Mouse (Mus musculus) layer of hippocampus, adult 9-11 months (tissue): Measurements from ENCODE around the gene Psmg4.

Experiments
- DNase-seq: peaks from one replicate; pipeline ENCODE4 v3.0.0; 2022

Gene Psmg4

DNA sequence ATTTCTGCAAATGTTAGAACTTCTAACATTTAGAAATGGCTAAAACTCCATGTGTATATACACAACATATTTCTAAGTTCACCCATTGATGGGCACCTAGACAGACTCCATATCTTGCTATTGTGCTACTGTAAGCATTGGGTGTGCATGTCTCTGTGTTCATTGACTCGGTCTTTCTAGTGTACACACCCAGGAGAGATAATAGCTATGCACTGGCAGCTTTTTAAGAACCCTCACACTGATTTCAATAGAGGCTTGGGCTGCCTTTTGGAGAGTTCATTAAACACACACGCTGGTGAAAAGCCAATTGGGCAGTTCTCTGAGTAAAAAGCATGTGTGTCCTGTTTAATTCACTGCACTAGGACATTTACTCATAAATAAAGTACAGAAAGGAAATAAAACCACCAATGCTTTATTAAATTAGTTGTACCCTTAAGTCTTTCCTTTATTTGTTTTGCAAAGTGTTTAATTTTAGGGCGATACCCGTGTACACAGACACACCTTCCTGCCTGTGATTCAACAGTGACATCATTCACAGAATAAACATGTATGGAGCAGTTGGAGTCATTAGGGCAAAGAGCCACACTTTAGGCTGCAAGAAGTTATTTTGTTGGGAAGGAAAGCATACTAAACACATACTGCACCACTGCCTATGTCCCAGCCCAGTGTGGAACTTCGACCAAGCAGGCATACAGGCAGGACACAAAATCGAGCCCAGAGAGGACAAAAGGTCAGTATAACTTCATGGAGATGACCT, 45.1 kb downstream of the Psmg4 start:
- DNase-seq, result no peak

- no peak for DNase-seq
Observed at GRCm38 (mm10) chr13:34211261-34211775, 48.6 kb downstream of the Psmg4 start.

GRCm38 (mm10) chr13:34212735-34213212, 50.0 kb downstream of the Psmg4 start:
- no peak for DNase-seq

GRCm38 (mm10) chr13:34214855-34215254, 52.1 kb downstream of the Psmg4 start:
- DNase-seq, result no peak

GRCm38 (mm10) chr13:34218776-34219175, 56.0 kb downstream of the Psmg4 start:
- DNase-seq, result no peak

- DNase-seq, result no peak
Observed at GRCm38 (mm10) chr13:34219728-34220127, 57.0 kb downstream of the Psmg4 start.

DNA sequence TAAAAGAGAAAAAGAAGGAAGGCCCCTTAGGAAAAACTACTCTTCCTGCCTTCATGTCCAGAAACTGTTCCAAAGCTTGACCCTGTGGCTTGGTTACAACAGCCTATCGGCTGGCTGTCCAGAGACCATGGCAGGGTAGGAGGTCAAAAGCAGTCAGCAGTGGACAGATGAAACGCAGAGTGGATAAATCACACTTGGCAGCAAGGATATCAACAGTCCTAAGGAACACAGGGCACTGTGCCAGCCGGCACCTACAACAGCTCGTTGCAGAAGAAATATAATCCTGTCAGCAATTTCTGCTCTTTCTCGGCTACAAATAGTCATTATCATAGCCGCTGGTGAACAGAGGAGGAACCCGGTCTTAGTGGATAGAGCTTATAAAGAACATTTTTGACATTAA, 60.2 kb downstream of the Psmg4 start:
- DNase-seq, result no peak

DNA sequence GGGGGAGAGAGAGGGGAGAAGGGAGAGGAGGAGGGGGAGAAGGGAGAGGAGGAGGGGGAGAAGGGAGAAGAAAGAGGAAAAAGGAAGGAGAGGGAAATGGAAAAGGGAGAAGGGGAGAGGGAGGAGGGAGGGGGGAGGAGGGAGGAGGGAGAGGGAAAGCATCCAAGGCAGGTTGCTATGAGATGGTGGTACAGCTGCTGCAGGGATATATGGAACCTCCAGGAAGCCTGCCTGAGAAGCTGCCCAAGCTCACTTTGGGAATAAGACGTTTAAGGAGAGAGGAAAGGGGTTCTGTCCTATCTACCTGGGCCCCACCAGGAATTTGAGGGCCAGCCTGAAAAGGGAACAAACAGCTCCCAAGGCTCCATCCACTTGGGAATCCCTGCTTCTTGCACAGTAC, 64.2 kb downstream of the Psmg4 start:
- no peak for DNase-seq
